Mouse (Mus musculus): ENCODE data around the gene Dph5.
"Not testable (repeated sequence)": the region's sequence is repeated elsewhere in the genome, so short reads cannot be mapped to it uniquely, and the experiment has no call there.

The Dph5 gene

DNA sequence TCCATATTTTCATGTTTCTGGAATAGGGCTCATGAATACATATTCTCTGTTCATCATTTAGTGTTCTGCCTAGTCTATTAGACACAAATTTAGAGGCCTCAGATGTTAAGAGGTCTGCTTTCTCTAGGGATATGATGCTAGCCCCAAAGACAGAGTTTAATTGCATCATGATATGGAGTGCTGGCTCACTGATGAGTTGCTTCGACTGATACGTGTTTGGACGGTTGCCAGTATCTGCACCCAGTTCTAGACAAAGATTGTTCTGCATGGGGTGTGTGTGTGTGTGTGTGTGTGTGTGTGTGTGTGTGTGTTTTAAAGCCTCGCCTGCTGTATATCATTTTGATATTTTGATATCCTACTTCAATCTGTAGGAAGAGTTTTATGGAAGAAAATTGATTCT lies 4.7 kb downstream of the Dph5 start:
- no peak for DNase-seq (ENCODE audit: low spot score in 2 of 2)

GRCm38 (mm10) chr3:115893166-115893565 lies 5.5 kb downstream of the Dph5 start:
- no peak for DNase-seq (ENCODE audit: low spot score in 2 of 2)

- no peak for DNase-seq (ENCODE audit: low spot score in 2 of 2)
Observed at GRCm38 (mm10) chr3:115898354-115898948, 10.8 kb downstream of the Dph5 start.

DNA sequence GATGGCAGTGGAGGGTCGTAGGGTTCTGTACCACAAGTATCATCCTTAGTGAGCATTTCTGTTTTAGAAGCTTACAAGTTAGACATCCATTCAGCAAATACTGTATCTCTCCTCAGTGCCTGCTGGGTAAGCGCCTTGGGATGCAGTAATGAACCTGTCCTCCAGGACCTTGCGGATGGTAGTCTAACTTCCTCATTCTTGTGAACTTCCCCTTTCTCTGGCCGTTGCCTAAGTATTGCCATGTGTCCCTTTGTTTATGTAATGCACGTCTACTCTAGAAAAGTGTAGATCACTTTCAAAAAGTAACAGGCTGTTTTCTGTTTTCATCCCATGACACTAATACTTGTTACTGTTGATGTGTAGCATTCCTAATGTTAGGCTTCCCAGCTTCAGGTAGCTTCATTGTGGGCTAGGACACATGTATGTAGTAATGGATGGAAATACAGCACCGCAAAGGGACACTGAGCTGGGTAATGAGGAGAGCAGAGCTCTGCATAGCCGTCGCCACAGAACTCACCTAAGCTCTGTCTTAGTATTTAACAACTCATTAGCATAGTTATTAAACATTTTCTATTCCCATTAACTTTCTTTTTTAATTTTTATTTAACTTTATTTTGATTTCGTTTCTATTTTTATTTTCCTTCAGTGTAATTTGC lies 14.8 kb downstream of the Dph5 start:
- DNase-seq (ENCODE audit: low spot score in 2 of 2), result no peak

DNA sequence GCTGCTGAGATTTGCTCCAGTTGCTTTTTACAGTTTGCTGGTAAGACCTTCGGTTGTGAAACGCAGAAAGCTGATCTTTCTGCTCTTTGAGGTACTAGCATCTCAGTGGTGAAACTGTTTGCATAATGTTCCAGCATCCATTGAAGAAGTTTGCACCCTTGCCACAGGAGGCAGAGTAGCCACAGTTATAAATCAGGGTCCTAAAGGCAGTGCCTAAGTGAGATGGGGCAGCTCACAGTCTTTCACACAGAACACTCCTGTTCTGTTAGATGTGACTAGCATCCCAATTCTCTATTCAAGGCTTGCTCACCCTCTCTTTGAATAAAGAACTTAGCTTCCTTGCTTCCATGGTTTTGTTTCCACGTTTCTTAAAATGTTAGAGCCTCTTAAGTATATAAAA lies 17.4 kb downstream of the Dph5 start:
- DNase-seq (ENCODE audit: low spot score in 2 of 2), result no peak

GRCm38 (mm10) chr3:115905567-115905966 lies 17.9 kb downstream of the Dph5 start:
- DNase-seq (ENCODE audit: low spot score in 2 of 2), result no peak

DNA sequence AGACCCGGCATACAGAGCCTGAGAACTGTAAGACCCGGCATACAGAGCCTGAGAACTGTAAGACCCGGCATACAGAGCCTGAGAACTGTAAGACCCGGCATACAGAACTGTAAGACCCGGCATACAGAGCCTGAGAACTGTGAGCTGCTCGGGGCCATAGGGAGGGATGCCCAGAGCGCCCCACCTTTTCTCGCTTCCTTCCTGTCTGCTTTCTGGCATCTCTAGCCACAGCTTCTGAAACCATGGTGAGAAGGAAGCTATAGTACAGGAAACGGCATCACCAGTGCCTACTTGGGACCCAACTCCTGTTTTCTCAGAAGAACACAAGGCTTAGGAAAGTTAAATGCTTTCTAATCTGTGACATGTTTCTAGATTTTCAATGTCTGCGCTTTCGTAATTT lies 19.8 kb downstream of the Dph5 start:
- DNase-seq (ENCODE audit: low spot score in 2 of 2), result not testable (repeated sequence)

GRCm38 (mm10) chr3:115924401-115925190 lies 37.0 kb downstream of the Dph5 start:
- no peak for DNase-seq (ENCODE audit: low spot score in 2 of 2)

GRCm38 (mm10) chr3:115926531-115926930 lies 38.9 kb downstream of the Dph5 start:
- no peak for DNase-seq (ENCODE audit: low spot score in 2 of 2)

DNA sequence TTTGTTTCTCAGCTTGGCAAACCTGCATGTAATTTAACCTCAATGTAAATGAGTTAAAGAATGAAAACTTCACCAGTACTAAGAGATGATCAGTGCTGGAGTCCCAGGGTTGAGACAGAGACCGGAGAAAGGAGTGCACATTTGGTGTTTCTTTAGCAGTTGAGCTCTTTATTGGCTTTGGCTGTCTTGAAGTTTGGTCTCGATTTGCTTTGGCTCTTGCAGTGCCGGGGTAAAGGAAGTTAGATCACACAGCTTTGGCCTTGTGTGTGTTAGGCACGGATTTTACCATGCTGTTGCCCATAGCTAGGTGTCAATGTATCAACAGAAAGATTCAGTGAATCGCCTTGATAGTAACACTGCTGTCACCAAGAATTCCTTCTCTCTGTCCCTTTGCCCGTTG lies 44.1 kb downstream of the Dph5 start:
- no peak for DNase-seq (ENCODE audit: low spot score in 2 of 2)

DNA sequence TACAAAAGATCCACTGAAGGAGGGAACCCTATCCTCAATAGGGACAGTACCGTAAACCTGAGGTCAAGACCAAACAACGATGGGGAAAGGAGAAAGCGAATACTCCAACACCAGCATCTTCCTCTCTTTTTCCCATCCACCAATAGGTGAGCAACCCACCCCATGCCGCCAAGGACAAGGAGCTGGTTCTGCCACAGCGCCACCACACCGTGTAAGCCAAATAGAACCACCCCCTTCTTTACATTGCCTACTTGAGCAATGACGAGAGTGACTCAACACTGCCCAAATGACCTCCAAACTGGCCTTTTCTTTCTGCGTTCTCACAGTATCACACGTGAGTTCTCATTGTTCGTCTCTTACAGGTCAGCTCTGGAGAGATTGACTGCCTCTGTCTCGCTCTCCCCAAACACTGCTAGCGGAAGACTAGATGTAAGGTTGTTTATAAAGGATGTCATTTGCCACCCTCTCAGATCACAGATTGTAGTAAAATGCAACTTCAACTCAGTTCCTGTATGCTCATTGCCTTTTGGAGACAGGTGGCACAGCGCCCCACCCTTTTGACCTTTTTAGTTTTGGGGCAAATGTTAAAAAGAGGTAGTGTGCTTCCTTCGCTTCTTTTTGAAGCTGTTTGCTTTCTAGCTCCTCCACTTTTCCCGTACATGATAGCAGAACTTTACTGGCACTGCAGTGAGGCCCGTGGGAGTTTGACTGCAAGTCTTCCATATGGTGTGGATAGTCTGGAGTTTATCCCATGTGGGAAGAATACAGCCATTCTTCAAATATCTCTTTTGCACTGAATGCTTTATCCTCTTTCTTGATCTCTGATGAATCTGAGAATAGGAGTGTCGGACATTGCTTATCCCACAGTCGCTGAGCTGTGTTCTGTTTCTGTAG lies 45.9 kb downstream of the Dph5 start:
- DNase-seq (ENCODE audit: low spot score in 2 of 2), result peak; percentile 38 to 82

DNA sequence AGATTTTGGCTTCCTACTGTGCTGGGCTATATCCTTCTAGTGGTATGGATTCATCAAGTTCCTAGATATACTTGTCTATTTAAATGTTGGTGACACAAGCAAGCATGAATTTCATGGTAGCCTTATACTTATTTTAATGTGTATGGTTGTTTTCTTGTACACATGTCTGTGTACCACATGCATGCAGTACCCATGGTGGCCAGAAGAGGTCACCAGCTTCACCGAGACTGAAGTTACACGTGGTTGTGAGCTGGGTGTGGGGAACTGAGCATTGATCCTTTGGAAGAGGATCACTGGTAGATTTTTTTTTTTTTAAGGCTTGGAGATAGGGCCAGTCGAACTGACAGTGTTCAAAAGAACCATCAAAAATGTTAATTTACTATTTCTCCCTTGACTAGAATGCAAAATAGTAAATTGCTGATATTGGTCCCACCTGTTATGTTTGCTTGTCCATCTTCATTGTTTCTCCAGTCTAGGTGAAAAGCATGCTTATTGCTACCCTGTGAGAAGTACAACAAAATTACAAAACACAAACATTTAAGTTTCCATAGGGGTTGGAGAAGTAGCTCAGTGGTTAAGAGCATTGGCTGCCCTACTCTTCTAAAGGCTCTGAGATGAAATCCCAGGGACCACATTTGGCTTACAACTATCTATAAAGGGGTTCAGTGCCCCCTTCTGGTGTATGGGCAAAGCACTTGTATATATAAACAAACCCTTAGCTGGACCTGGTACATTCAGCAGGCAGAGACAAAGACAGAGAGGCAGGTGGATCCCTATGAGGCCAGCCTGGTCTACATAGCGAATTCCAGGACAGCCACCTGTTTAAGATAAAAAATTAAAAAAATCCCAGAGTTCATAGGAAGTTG lies 49.3 kb downstream of the Dph5 start:
- no peak for DNase-seq (ENCODE audit: low spot score in 2 of 2)

DNA sequence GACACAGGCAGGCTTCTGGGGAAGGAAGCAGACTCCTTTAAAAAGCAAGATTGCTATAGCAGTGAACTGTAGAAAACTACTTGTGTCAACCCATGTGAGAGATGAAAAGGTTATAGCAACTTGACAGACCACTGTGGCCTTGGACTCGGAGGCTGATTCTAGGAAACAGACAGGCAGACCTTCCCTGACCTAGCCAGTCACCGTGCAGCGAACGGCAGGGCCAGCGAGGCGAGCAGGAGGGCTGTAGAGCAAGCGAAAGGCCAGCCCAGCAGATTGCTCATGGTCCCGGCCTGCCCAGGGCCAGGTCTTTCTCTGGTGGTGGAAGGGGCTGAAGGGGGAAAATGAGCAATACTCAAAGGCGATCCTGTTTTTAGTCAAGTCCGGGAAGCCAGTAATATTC lies 50.2 kb downstream of the Dph5 start:
- no peak for DNase-seq (ENCODE audit: low spot score in 2 of 2)

DNA sequence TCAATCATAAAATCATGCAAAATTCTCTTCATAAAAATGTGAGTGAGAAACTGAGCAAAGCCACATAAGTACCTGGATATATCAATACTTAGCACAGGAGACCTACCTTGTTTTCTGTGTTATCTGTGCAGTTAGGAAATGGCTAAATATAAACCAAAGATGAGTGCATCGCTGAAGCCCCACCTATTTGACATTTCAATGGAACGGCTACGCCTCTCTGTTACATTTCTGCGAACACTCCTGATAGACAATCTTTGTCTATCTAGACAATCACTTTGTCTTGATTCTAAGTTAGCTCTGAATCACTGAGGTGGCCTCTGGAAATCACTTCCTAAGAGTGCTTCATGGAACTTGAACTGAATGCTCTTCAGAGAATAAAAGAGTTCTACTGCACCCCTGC lies 52.9 kb downstream of the Dph5 start:
- DNase-seq (ENCODE audit: low spot score in 2 of 2), result no peak

- no peak for DNase-seq (ENCODE audit: low spot score in 2 of 2)
Observed at GRCm38 (mm10) chr3:115941464-115941863, 53.8 kb downstream of the Dph5 start.

- DNase-seq (ENCODE audit: low spot score in 2 of 2), result no peak
Observed at GRCm38 (mm10) chr3:115944376-115944775, 56.7 kb downstream of the Dph5 start.

DNA sequence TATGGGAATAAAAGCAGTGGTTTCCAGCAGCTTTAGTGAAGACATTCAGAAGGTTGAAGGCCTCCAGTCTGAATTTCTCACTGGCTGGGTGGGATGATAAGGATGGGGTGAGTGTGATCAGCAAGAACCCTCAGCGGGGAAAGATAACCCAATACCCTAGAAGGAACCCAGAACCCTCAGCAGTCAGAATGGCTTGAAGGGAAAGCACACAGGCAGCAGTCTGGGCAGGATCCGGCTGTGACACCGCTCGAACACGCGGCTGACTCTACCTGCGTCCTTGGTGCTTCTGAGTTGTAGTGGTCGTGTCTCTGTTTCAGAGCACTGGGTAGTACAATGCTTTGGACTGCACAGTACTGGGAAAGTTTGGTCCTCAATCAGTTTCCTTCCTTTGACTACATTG lies 58.6 kb downstream of the Dph5 start:
- DNase-seq (ENCODE audit: low spot score in 2 of 2), result no peak

DNA sequence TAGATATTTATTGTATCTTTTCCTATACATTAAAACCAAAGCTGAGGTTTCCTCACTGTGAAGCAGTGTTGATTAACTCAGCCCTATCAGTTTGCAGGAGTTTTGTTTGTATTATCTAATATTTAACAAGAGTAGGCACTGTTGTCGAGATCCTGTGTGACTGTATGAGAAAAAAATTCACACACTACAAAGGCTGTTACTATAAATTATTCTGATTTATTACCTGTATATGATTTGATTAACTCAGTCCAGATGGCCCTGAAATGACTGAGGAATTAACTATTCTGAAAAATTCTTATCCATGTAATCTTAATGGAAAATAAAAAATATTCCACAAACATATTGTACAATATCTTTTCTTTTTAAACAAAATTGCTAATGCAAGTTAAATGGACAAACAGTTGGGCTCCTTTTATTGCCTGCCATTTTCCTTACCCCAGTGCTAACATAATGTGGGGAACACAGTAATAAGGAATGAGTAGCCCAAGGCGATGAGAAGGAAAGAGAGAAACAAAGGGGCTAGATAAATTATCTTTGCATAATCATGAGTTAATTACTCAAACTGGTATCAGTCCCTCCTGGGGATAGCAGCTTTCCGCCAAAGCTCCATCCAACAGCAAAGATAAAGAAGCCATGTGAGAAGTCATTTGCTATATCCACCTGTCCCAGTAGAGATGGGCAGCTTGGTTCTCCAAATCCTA lies 61.7 kb downstream of the Dph5 start:
- no peak for DNase-seq (ENCODE audit: low spot score in 2 of 2)

- peak in 1 of 2 experiments; percentile 20 for DNase-seq (ENCODE audit: low spot score in 2 of 2)
Observed at GRCm38 (mm10) chr3:115949921-115950877, 62.6 kb downstream of the Dph5 start.
